Mouse (Mus musculus): ENCODE data around the gene Pfkm. TPM values are rescaled to one million over a fixed set of nuclear protein-coding genes. Genes with fewer than 3 reads are reported as not detected.

The Pfkm gene
- polyA plus RNA-seq, 1 experiment from 2014 or later: 41.3 TPM

DNA sequence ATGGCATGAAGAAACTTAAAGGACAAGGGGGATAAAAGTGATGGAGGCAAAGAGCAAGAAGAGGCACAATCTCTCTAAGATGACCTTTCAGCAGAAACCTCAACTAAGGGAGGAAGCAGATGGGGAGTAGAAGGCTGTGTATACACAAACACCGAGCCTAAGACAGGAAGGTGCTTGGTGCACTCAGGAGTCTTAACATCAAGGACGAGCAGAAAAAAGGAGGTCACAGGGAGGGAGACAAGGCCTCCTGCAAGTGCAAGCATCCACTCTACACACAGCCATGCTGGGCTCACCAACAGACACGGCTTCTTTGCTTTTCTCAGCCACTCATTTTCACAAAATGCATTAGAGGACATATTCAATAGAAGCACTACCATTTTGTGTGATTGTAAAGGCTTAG, 24.9 kb upstream of the Pfkm start:
- H3K4me3 ChIP-seq (ENCODE audit: low read depth, low read length): no peak overlapping the region
- H3K9ac ChIP-seq (ENCODE audit: low read length): no peak overlapping the region
- WGBS: 68% methylated on average over 3 of the region's 3 CpGs
- H3K4me1 ChIP-seq (ENCODE audit: control insufficient read depth, insufficient read depth, low read length): no peaks in the 10 kb centered on the region
- H3K9me3 ChIP-seq (ENCODE audit: control insufficient read depth, low read length): no peaks in the 10 kb centered on the region
- no peak overlapping the region for H3K27ac ChIP-seq (ENCODE audit: low read depth, low read length)
- DNase-seq (ENCODE audit: low spot score) (no peak), ATAC-seq (ENCODE audit: insufficient read depth, low FRiP score, low TSS enrichment) (no peak)
- no peaks in the 10 kb centered on the region for H3K27me3 ChIP-seq (ENCODE audit: control insufficient read depth, insufficient read depth, low read length)
- H3K36me3 ChIP-seq (ENCODE audit: control insufficient read depth, insufficient read depth, low read length): peaks cover 18% of the 10 kb centered on the region
- no peak overlapping the region for H3K4me2 ChIP-seq (ENCODE audit: low read depth)

DNA sequence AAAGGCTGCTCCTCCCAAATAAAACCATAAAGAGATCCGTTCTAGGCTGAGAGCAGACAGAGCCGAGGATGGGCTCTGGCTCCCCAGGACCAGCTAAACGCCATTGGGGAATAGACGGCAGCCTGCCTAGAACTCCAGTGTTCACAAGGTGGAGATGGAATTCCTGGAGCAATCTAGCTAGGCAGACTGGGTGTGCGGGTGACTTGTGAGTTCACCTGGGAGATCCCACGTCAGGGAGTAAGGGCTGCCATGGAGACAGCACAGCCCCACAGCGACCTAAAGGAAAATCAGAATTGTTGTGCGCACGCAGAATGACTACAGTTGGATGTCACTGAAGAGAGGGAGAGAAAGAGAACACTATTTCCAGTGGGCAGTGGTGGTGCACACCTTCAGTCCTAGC, 23.9 kb upstream of the Pfkm start:
- H3K4me1 ChIP-seq (ENCODE audit: control insufficient read depth, insufficient read depth, low read length): no peaks in the 10 kb centered on the region
- no peak overlapping the region for H3K4me3 ChIP-seq (ENCODE audit: low read depth, low read length)
- 86% methylated on average over 9 of the region's 9 CpGs for WGBS
- no peak for ATAC-seq (ENCODE audit: insufficient read depth, low FRiP score, low TSS enrichment)
- no peak overlapping the region for H3K9ac ChIP-seq (ENCODE audit: low read length)
- no peak for DNase-seq (ENCODE audit: low spot score)
- no peak overlapping the region for H3K4me2 ChIP-seq (ENCODE audit: low read depth)
- no peaks in the 10 kb centered on the region for H3K9me3 ChIP-seq (ENCODE audit: control insufficient read depth, low read length)
- H3K36me3 ChIP-seq (ENCODE audit: control insufficient read depth, insufficient read depth, low read length): peaks cover 18% of the 10 kb centered on the region
- no peaks in the 10 kb centered on the region for H3K27me3 ChIP-seq (ENCODE audit: control insufficient read depth, insufficient read depth, low read length)
- H3K27ac ChIP-seq (ENCODE audit: low read depth, low read length): no peak overlapping the region

DNA sequence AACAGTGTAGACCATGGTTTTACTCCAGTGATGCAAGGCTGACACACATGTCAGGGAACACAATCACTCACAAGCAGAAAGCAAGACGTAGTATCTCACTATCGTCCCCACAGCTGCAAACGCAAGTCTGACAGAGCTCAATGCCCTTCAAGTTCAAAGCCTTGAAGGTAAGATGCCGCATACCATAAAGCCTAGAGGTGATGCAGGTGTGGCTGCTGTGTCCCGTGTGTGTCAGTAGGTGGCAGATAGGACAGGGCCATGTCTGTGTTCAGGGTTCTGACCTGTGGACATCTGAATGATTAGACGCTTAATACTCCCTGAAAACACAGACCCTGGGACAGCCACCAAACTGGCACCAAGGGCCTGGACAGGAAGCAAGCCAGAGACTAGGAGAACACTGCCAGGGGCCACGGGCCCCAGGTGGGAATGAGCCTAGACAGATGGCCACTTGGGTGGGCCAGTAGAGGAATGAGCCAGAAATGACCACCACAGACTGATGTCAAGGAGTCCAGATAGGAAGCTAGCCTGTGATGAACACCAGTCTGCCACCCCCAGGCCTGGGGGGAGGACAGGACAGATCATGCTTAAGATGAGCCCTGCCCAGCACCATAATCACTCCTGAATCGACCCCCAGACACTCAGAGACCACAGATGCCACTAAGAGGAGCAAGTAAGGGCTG, 22.7 kb upstream of the Pfkm start:
- WGBS: 90% methylated on average over 8 of the region's 8 CpGs
- Histone ChIP-seq H3K4me2 (ENCODE audit: low read depth) (no peak overlapping the region), H3K27me3 (ENCODE audit: control insufficient read depth, insufficient read depth, low read length) (no peaks in the 10 kb centered on the region), H3K9ac (ENCODE audit: low read length) (no peak overlapping the region), H3K27ac (ENCODE audit: low read depth, low read length) (no peak overlapping the region), H3K36me3 (ENCODE audit: control insufficient read depth, insufficient read depth, low read length) (peaks cover 17% of the 10 kb centered on the region), H3K4me1 (ENCODE audit: control insufficient read depth, insufficient read depth, low read length) (no peaks in the 10 kb centered on the region), H3K9me3 (ENCODE audit: control insufficient read depth, low read length) (no peaks in the 10 kb centered on the region), H3K4me3 (ENCODE audit: low read depth, low read length) (no peak overlapping the region)
- DNase-seq (ENCODE audit: low spot score) (no peak), ATAC-seq (ENCODE audit: insufficient read depth, low FRiP score, low TSS enrichment) (no peak)

DNA sequence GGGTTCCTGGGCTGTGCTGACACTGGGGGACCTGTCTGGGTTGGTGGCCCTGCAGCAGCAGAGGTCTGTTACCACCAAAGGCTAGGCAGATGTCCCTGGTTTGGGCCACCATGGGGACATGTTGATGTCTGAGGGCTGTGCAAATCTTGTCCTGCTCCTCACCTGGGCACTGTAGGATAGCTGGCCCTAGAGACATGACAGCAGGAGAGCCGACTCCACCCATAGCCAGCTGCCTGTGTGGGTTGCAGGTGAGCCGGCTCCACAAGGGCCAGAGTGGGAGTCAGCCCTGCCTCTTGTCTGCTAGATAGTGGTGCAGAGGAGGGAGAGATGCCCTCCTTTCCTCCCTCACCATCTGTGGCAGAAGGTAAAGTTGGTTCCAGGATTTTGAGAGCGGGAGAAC, 22.0 kb upstream of the Pfkm start:
- peaks cover 17% of the 10 kb centered on the region for H3K36me3 ChIP-seq (ENCODE audit: control insufficient read depth, insufficient read depth, low read length)
- no peak overlapping the region for H3K4me2 ChIP-seq (ENCODE audit: low read depth)
- H3K9ac ChIP-seq (ENCODE audit: low read length): no peak overlapping the region
- H3K4me3 ChIP-seq (ENCODE audit: low read depth, low read length): no peak overlapping the region
- no peaks in the 10 kb centered on the region for H3K4me1 ChIP-seq (ENCODE audit: control insufficient read depth, insufficient read depth, low read length)
- ATAC-seq (ENCODE audit: insufficient read depth, low FRiP score, low TSS enrichment) (no peak), DNase-seq (ENCODE audit: low spot score) (no peak)
- H3K27ac ChIP-seq (ENCODE audit: low read depth, low read length): no peak overlapping the region
- H3K27me3 ChIP-seq (ENCODE audit: control insufficient read depth, insufficient read depth, low read length): no peaks in the 10 kb centered on the region
- 89% methylated on average over 3 of the region's 3 CpGs for WGBS
- H3K9me3 ChIP-seq (ENCODE audit: control insufficient read depth, low read length): no peaks in the 10 kb centered on the region

DNA sequence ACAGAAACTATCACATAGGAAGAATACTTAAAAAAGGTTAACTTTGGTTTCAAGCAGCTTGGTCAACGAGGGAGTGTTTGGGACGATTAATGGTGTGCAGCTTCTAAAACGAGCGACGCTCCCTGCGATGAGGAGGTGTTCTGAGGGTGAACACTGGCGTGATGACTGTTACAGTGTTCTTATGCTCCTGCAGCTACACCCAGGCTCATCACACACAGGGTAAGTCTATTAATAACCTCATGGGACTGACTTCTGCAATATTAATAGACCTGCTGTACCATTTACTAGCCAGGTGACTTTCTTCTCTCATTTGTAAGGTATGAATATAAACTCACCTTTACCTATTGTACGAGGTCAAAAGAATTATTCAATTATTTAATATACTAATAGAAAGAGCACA, 17.9 kb upstream of the Pfkm start:
- no peak for ATAC-seq (ENCODE audit: insufficient read depth, low FRiP score, low TSS enrichment)
- no peak overlapping the region for H3K27ac ChIP-seq (ENCODE audit: low read depth, low read length)
- H3K4me1 ChIP-seq (ENCODE audit: control insufficient read depth, insufficient read depth, low read length): no peaks in the 10 kb centered on the region
- peaks cover 19% of the 10 kb centered on the region for H3K36me3 ChIP-seq (ENCODE audit: control insufficient read depth, insufficient read depth, low read length)
- H3K9ac ChIP-seq (ENCODE audit: low read length): no peak overlapping the region
- no peak for DNase-seq (ENCODE audit: low spot score)
- no peak overlapping the region for H3K4me2 ChIP-seq (ENCODE audit: low read depth)
- no peaks in the 10 kb centered on the region for H3K27me3 ChIP-seq (ENCODE audit: control insufficient read depth, insufficient read depth, low read length)
- H3K4me3 ChIP-seq (ENCODE audit: low read depth, low read length): no peak overlapping the region
- WGBS: 94% methylated on average over 8 of the region's 8 CpGs
- H3K9me3 ChIP-seq (ENCODE audit: control insufficient read depth, low read length): no peaks in the 10 kb centered on the region

DNA sequence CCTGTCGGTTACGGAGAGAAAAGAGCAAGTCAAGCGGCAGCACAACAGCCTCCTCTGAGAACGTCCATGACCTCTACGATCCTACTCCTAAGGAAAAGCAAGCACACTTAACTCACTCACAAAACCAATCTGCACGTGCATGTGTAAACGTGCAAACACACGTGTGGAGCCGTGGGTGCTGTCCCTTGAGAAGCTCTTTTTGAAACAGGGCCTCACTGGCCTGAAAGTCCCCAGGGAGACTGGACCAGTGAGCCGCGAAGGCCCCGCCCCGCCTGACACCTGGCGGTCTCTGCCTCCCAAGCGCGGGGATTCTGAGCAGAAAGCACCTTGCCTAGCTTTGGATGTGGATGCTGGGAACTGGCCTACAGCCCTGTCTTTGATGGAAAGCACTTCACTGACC, 17.4 kb upstream of the Pfkm start:
- Histone ChIP-seq H3K27me3 (ENCODE audit: control insufficient read depth, insufficient read depth, low read length) (no peaks in the 10 kb centered on the region), H3K4me1 (ENCODE audit: control insufficient read depth, insufficient read depth, low read length) (no peaks in the 10 kb centered on the region), H3K36me3 (ENCODE audit: control insufficient read depth, insufficient read depth, low read length) (peaks cover 16% of the 10 kb centered on the region), H3K9me3 (ENCODE audit: control insufficient read depth, low read length) (no peaks in the 10 kb centered on the region), H3K4me2 (ENCODE audit: low read depth) (no peak overlapping the region), H3K4me3 (ENCODE audit: low read depth, low read length) (no peak overlapping the region), H3K27ac (ENCODE audit: low read depth, low read length) (no peak overlapping the region), H3K9ac (ENCODE audit: low read length) (no peak overlapping the region)
- DNase-seq (ENCODE audit: low spot score) (no peak), ATAC-seq (ENCODE audit: insufficient read depth, low FRiP score, low TSS enrichment) (no peak)
- 89% methylated on average over 16 of the region's 16 CpGs for WGBS

DNA sequence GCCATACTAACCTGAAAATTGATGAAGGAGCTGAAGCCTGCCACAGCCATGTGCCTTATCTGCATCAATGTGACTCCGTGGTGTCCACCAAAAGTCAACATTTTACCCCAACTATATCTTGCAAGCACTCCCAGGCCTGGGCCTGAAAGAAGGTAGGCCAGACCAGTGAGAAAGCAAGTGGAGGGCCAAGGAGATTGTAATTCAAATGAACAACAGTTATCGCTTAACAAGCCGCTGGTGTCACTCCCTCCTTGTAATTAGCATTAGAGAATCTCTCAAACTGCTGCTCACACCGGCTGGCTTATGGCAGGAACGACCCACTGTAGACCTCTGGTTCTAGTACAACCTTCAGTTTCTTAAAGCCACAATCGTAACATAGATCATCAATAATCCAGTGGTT, 15.5 kb upstream of the Pfkm start:
- 83% methylated on average over 6 of the region's 6 CpGs for WGBS

DNA sequence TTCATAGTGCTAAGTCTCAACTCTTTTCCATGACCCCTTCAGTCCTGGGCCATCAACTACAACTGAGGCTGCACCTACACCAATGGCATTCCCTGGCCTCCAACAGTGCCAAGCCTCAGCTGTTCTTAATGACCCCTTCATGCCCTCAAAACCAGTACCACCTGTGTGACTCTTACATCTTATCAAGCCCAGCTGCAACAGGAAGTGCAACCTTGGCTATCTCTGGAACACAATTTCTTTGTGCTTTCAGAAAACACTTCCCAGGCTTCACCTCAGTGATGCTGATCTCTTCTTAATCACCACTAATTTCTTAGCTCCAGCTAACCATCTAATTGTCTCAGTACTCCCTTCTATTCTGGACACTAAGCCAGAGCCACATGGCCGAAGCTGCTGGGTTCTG, 3.5 kb upstream of the Pfkm start:
- Histone ChIP-seq H3K9me3 (ENCODE audit: control insufficient read depth, low read length) (no peaks in the 10 kb centered on the region), H3K27me3 (ENCODE audit: control insufficient read depth, insufficient read depth, low read length) (no peaks in the 10 kb centered on the region), H3K27ac (ENCODE audit: low read depth, low read length) (no peak overlapping the region), H3K4me2 (ENCODE audit: low read depth) (no peak overlapping the region), H3K9ac (ENCODE audit: low read length) (no peak overlapping the region), H3K4me1 (ENCODE audit: control insufficient read depth, insufficient read depth, low read length) (peaks cover 12% of the 10 kb centered on the region), H3K4me3 (ENCODE audit: low read depth, low read length) (no peak overlapping the region), H3K36me3 (ENCODE audit: control insufficient read depth, insufficient read depth, low read length) (no peaks in the 10 kb centered on the region)
- no peak for ATAC-seq (ENCODE audit: insufficient read depth, low FRiP score, low TSS enrichment)
- 91% methylated on average over 1 of the region's 1 CpGs for WGBS
- DNase-seq (ENCODE audit: low spot score): no peak

More for the DNA sequence above, 15.5 kb upstream of the Pfkm start:
- ATAC-seq (ENCODE audit: insufficient read depth, low FRiP score, low TSS enrichment): no peak
- H3K27ac ChIP-seq (ENCODE audit: low read depth, low read length): no peak overlapping the region
- H3K4me3 ChIP-seq (ENCODE audit: low read depth, low read length): no peak overlapping the region
- 0 out of 2 replicates have a peak, but pooled peaks cover 7% of the 10 kb centered on the region for H3K36me3 ChIP-seq (ENCODE audit: control insufficient read depth, insufficient read depth, low read length)
- no peaks in the 10 kb centered on the region for H3K4me1 ChIP-seq (ENCODE audit: control insufficient read depth, insufficient read depth, low read length)
- H3K27me3 ChIP-seq (ENCODE audit: control insufficient read depth, insufficient read depth, low read length): no peaks in the 10 kb centered on the region
- DNase-seq (ENCODE audit: low spot score): no peak
- H3K9ac ChIP-seq (ENCODE audit: low read length): no peak overlapping the region
- no peaks in the 10 kb centered on the region for H3K9me3 ChIP-seq (ENCODE audit: control insufficient read depth, low read length)
- H3K4me2 ChIP-seq (ENCODE audit: low read depth): no peak overlapping the region

DNA sequence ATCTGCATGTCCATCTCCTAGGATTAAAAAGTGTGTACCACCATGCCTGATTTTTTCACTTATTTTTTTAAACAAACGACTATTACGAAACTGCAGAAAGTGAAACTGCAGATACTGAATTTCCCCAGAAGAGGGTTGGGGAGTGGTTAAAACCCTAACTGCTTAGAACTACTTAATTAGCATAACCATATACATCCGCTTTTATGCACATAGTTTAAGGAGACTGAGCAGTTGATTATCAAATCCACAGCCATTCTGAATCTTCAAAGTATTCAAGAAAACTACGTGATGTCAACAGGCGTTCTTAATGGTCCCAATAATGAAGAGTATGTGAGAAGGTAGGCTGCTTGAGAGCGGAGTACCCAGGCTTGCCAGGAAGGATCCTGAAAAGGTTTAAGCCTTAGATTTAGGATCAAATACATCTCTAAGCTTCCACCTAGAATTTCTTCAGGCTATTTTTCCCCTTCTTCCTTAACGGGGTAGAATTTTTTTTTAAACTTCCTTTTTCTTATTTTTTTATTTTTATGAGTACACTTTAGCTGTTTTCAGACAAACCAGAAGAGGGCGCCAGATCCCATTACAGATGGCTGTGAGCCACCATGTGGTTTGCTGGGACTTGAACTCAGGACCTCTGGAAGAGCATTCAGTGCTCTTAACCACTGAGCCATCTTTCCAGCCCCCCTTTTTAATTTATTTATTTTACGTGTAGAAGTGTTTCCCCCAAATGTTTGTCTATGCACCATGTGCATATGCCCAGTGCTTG, 2.8 kb upstream of the Pfkm start:
- Histone ChIP-seq H3K36me3 (ENCODE audit: control insufficient read depth, insufficient read depth, low read length) (no peaks in the 10 kb centered on the region), H3K27ac (ENCODE audit: low read depth, low read length) (no peak overlapping the region), H3K9me3 (ENCODE audit: control insufficient read depth, low read length) (no peaks in the 10 kb centered on the region), H3K4me3 (ENCODE audit: low read depth, low read length) (no peak overlapping the region), H3K27me3 (ENCODE audit: control insufficient read depth, insufficient read depth, low read length) (no peaks in the 10 kb centered on the region), H3K9ac (ENCODE audit: low read length) (no peak overlapping the region), H3K4me2 (ENCODE audit: low read depth) (no peak overlapping the region), H3K4me1 (ENCODE audit: control insufficient read depth, insufficient read depth, low read length) (peaks cover 12% of the 10 kb centered on the region)
- ATAC-seq (ENCODE audit: insufficient read depth, low FRiP score, low TSS enrichment) (no peak), DNase-seq (ENCODE audit: low spot score) (no peak)
- WGBS: 81% methylated on average over 9 of the region's 9 CpGs
